Mouse (Mus musculus) C2C12 (cell line): ENCODE results near the gene Zmym6.

ENCODE experiments used
- CTCF ChIP-seq: IDR thresholded peaks from one replicate; pipeline ENCODE4 v1.5.1; 2011; ENCODE audit not compliant: control insufficient read depth, insufficient read depth, insufficient read length
- FOSL1 ChIP-seq: IDR thresholded peaks from one replicate; pipeline ENCODE4 v1.8.0; 2011; ENCODE audit warnings: mild to moderate bottlenecking, low read length; ENCODE audit not compliant: poor library complexity, insufficient read depth, severe bottlenecking

DNA sequence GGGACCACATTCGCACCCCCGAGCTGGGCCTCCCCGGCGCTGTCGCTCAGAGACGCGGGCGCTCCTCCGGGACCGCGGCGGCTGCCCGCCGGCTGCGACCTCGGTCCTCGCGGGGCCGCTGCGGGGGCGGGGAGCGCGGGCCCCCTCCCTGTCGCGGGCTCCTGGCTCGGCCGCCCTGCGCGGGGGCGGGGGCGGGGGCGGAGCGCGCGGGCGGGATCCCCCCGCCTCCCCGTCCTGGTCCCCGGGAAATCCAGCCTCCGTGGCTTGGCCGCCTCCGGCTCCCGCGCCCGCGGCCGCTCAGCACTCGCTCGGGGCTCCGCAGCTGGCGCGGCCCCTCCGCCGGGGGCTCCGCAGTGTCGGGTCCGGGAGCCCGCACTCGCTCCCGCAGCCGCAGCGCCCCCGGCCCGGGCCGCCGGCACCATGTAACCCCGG is 91.7 kb downstream of the Zmym6 start, which contains the start of gene Dlgap3:
- TF ChIP-seq CTCF (no peak), FOSL1 (no peak)
